ENCODE assay signal across 25 mouse cellular contexts in the genomic region with DNA sequence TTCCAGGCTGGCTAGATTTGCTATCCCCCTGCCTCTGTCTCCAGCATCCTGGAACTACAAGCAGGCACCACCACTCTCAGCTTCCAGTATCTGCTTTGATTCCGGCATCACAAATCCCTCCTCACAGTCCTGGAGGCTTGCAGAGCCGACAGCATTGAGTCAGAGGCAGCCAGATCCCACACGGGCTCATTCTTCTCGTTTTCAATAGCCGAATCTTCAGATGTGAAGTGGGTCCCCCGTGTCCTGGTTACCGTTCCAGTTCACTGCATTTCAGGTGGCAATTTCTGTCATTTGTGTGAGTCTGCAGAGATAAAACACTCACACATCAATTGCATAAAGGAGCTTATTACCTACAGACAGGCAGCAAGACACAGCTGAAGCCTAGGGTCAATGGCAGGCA.
DNase-seq lines count a peak whose midpoint lies in the region; ATAC-seq and TF ChIP-seq lines count a peak whose summit lies in the region.
"Had no signal": no experiment of that assay in that cellular context is flagged by ENCODE, and none has a peak within 500 bp of the region (broad histone marks: within the 10 kb centered on the region; RNA-seq: fewer than 3 reads in every experiment).

No protein-coding gene starts in this region.

- no peak overlapping the region for H3K27ac ChIP-seq in forebrain, postnatal 0 days (ENCODE audit: low read depth, low read length)
- H3K27ac ChIP-seq in forebrain, embryonic 11.5 days (ENCODE audit: low read depth, low read length) = no peak overlapping the region
- H3K27ac ChIP-seq in midbrain, embryonic 13.5 days = peak overlapping the region; percentile 60
- no peak overlapping the region for H3K27ac ChIP-seq in midbrain, embryonic 11.5 days (ENCODE audit: low read depth, low read length)
- peak overlapping the region; percentile 70 for H3K27ac ChIP-seq in midbrain, embryonic 16.5 days (ENCODE audit: low read length)
- H3K27ac ChIP-seq: heart, embryonic 13.5 days; liver, embryonic 15.5 days had no signal

- ATAC-seq in forebrain, postnatal 0 days = peak; percentile 42; the same call in 1 of the 2 replicates
- no peak for ATAC-seq in forebrain, embryonic 11.5 days (replicated peaks; ENCODE audit: low FRiP score)
- ATAC-seq in midbrain, embryonic 13.5 days = no peak
- ATAC-seq in midbrain, embryonic 11.5 days (ENCODE audit: low FRiP score) = no peak
- ATAC-seq in midbrain, embryonic 16.5 days = peak; percentile 60; the same call in 1 of the 2 replicates
- ATAC-seq in monocyte, adult 5-6 weeks (replicated peaks; ENCODE audit: insufficient number of reproducible peaks, low FRiP score, low TSS enrichment, poor library complexity, severe bottlenecking) = no peak
- ATAC-seq: forebrain, embryonic 16.5 days; inflammation-experienced regulatory T-cells, adult 6 months; Patski had no signal

- DNase-seq in forebrain, postnatal 0 days = no peak
- DNase-seq in forebrain, embryonic 11.5 days (ENCODE audit: low spot score) = no peak
- no peak for DNase-seq in midbrain, embryonic 11.5 days (ENCODE audit: low spot score, missing footprints)
- DNase-seq in embryo, embryonic 10 days (ENCODE audit: low spot score) = no peak
- DNase-seq: adrenal gland, postnatal 10 days; cerebellum, adult 18-20 months; cerebellum, postnatal 10 days; heart, postnatal 10 days; kidney, adult 11 months; kidney, postnatal 14 days; layer of hippocampus, adult 9-11 months; liver; lung, embryonic 14.5 days; lung, postnatal 14 days; thymus, adult 2 months; thymus, postnatal 36 days had no signal

- no peaks in the 10 kb centered on the region for H3K4me1 ChIP-seq in forebrain, postnatal 0 days (ENCODE audit: insufficient read depth)
- no peaks in the 10 kb centered on the region for H3K4me1 ChIP-seq in forebrain, embryonic 11.5 days (replicated peaks; ENCODE audit: control insufficient read depth, insufficient read depth, low read length)
- 0 out of 2 replicates have a peak, but pooled peaks cover 6% of the 10 kb centered on the region for H3K4me1 ChIP-seq in midbrain, embryonic 13.5 days (replicated peaks)
- no peaks in the 10 kb centered on the region for H3K4me1 ChIP-seq in midbrain, embryonic 11.5 days (ENCODE audit: control insufficient read depth, insufficient read depth, low read length)
- peaks cover 7% of the 10 kb centered on the region for H3K4me1 ChIP-seq in midbrain, embryonic 16.5 days (ENCODE audit: control insufficient read depth, insufficient read depth, low read length)
- H3K4me1 ChIP-seq: heart, embryonic 13.5 days; liver, embryonic 15.5 days had no signal

- 50% methylated on average over 7 of the region's 7 CpGs for WGBS in forebrain, postnatal 0 days
- WGBS in forebrain, embryonic 11.5 days = 76% methylated on average over 7 of the region's 7 CpGs
- WGBS in midbrain, embryonic 13.5 days = 50% methylated on average over 7 of the region's 7 CpGs
- 72% methylated on average over 7 of the region's 7 CpGs for WGBS in midbrain, embryonic 11.5 days
- 33% methylated on average over 7 of the region's 7 CpGs for WGBS in midbrain, embryonic 16.5 days

- no peaks in the 10 kb centered on the region for H3K27me3 ChIP-seq in forebrain, postnatal 0 days (ENCODE audit: insufficient read depth, low read length)
- H3K27me3 ChIP-seq in forebrain, embryonic 11.5 days (ENCODE audit: control insufficient read depth, insufficient read depth, low read length) = no peaks in the 10 kb centered on the region; the same call in 1 of the 2 replicates
- H3K27me3 ChIP-seq in midbrain, embryonic 13.5 days = 0 out of 2 replicates have a peak, but pooled peaks cover 4% of the 10 kb centered on the region
- no peaks in the 10 kb centered on the region for H3K27me3 ChIP-seq in midbrain, embryonic 11.5 days (ENCODE audit: control insufficient read depth, insufficient read depth, low read length)
- no peaks in the 10 kb centered on the region for H3K27me3 ChIP-seq in midbrain, embryonic 16.5 days (ENCODE audit: control insufficient read depth, insufficient read depth, low read depth, low read length)
- H3K27me3 ChIP-seq: liver, embryonic 15.5 days had no signal

- no peaks in the 10 kb centered on the region for H3K36me3 ChIP-seq in forebrain, postnatal 0 days (ENCODE audit: insufficient read depth)
- no peaks in the 10 kb centered on the region for H3K36me3 ChIP-seq in forebrain, embryonic 11.5 days (ENCODE audit: control insufficient read depth, insufficient read depth, low read length)
- H3K36me3 ChIP-seq in midbrain, embryonic 13.5 days = no peaks in the 10 kb centered on the region
- H3K36me3 ChIP-seq in midbrain, embryonic 11.5 days (ENCODE audit: control insufficient read depth, insufficient read depth, low read length) = no peaks in the 10 kb centered on the region
- H3K36me3 ChIP-seq in midbrain, embryonic 16.5 days (ENCODE audit: control insufficient read depth, insufficient read depth, low read length) = no peaks in the 10 kb centered on the region
- H3K36me3 ChIP-seq: heart, embryonic 13.5 days; liver, embryonic 15.5 days had no signal

- no peak overlapping the region for H3K4me2 ChIP-seq in forebrain, postnatal 0 days (ENCODE audit: low read depth)
- H3K4me2 ChIP-seq in forebrain, embryonic 11.5 days (ENCODE audit: low read depth, low read length, severe bottlenecking) = no peak overlapping the region
- no peak overlapping the region for H3K4me2 ChIP-seq in midbrain, embryonic 13.5 days (replicated peaks)
- H3K4me2 ChIP-seq in midbrain, embryonic 11.5 days = no peak overlapping the region
- no peak overlapping the region for H3K4me2 ChIP-seq in midbrain, embryonic 16.5 days (ENCODE audit: low read length)
- H3K4me2 ChIP-seq: heart, embryonic 13.5 days; liver, embryonic 15.5 days; lung, embryonic 14.5 days had no signal

- TF ChIP-seq CTCF in forebrain, postnatal 0 days (IDR thresholded peaks at IDR 0.05; ENCODE audit: low read depth) = no peak

- no peaks in the 10 kb centered on the region for H3K9me3 ChIP-seq in forebrain, postnatal 0 days (ENCODE audit: low read length)
- no peaks in the 10 kb centered on the region for H3K9me3 ChIP-seq in forebrain, embryonic 11.5 days (ENCODE audit: control insufficient read depth, low read length)
- H3K9me3 ChIP-seq in midbrain, embryonic 13.5 days = no peaks in the 10 kb centered on the region
- H3K9me3 ChIP-seq in midbrain, embryonic 11.5 days (ENCODE audit: control insufficient read depth, low read length) = no peaks in the 10 kb centered on the region
- H3K9me3 ChIP-seq in midbrain, embryonic 16.5 days (replicated peaks; ENCODE audit: control insufficient read depth, low read length, poor library complexity, severe bottlenecking) = no peaks in the 10 kb centered on the region
- H3K9me3 ChIP-seq: heart, embryonic 13.5 days; liver, embryonic 15.5 days had no signal

- no peak overlapping the region for H3K4me3 ChIP-seq in forebrain, postnatal 0 days (ENCODE audit: low read depth, low read length)
- H3K4me3 ChIP-seq in forebrain, embryonic 11.5 days (ENCODE audit: low read depth, low read length) = no peak overlapping the region
- H3K4me3 ChIP-seq in midbrain, embryonic 13.5 days (replicated peaks) = no peak overlapping the region
- no peak overlapping the region for H3K4me3 ChIP-seq in midbrain, embryonic 11.5 days (ENCODE audit: low read depth, low read length)
- H3K4me3 ChIP-seq in midbrain, embryonic 16.5 days (ENCODE audit: low read depth, low read length) = no peak overlapping the region
- H3K4me3 ChIP-seq: erythroblast, embryonic 14.5 days; heart, embryonic 13.5 days; liver, embryonic 15.5 days had no signal

- no peak overlapping the region for H3K9ac ChIP-seq in forebrain, postnatal 0 days
- no peak overlapping the region for H3K9ac ChIP-seq in forebrain, embryonic 11.5 days (ENCODE audit: low read length)
- H3K9ac ChIP-seq in midbrain, embryonic 13.5 days (replicated peaks) = no peak overlapping the region
- no peak overlapping the region for H3K9ac ChIP-seq in midbrain, embryonic 11.5 days (ENCODE audit: low read length)
- no peak overlapping the region; the same call in 1 of the 2 replicates for H3K9ac ChIP-seq in midbrain, embryonic 16.5 days (ENCODE audit: low read depth, low read length)
- H3K9ac ChIP-seq: heart, embryonic 13.5 days; liver, embryonic 15.5 days; lung, embryonic 14.5 days had no signal

Comparison
In these comparisons a context has a peak if more than half of its experiments do, and no peak if none do; other contexts are left out.
1. ATAC-seq: peak in forebrain, postnatal 0 days (single experiment) and midbrain, embryonic 16.5 days (single experiment); none in forebrain, embryonic 11.5 days (single experiment), midbrain, embryonic 13.5 days (single experiment), midbrain, embryonic 11.5 days (single experiment) and monocyte, adult 5-6 weeks (single experiment).
2. H3K27ac ChIP-seq: peak in midbrain, embryonic 13.5 days (single experiment) and midbrain, embryonic 16.5 days (single experiment); none in forebrain, postnatal 0 days (single experiment), forebrain, embryonic 11.5 days (single experiment) and midbrain, embryonic 11.5 days (single experiment).